Mouse (Mus musculus) erythroblast, embryonic 14.5 days (primary cell): ENCODE measurements around the gene Rcl1.

Experiments
- GATA1 ChIP-seq: IDR thresholded peaks from 2 replicates; pipeline ENCODE4 v1.6.1; 2012; ENCODE audit warnings: low read length, inconsistent platforms, mixed read lengths
- TAL1 ChIP-seq: IDR thresholded peaks from 3 replicates; pipeline ENCODE4 v1.6.1; 2012; ENCODE audit warnings: low read length, inconsistent platforms, mixed read lengths

GRCm38 (mm10) chr19:29129551-29129950 lies 28.4 kb downstream of the Rcl1 start:
- TF ChIP-seq GATA1 (no peak), TAL1 (no peak)
